Mouse (Mus musculus) midbrain, embryonic 12.5 days (tissue): ENCODE measurements around the gene Bmp2. TPM values are rescaled to one million over a fixed set of nuclear protein-coding genes. Genes with fewer than 3 reads are reported as not detected.

ENCODE experiments used
- microRNA-seq: library from miRNA; unstranded; fragments of <30 nt; microRNA quantifications from one replicate; pipeline ENCODE4, GENCODE M21; 2017
- polyA plus RNA-seq: library from polyadenylated mRNA; unstranded; fragments of >200 nt; fragmentation: Nextera tagmentation; extraction: Ambion mirVana; gene quantifications from 2 replicates; pipeline ENCODE4 v1.2.1, GENCODE M21; 2016

Bmp2 gene
- polyA plus RNA-seq, 1 experiment from 2014 or later = 2.6 TPM

Small RNA genes lying within 50 kb of the gene (microRNA-seq; reads per million reads assigned to microRNA genes)
- not detected for gene Mir3090
